Mouse (Mus musculus): Measurements from ENCODE around the gene 1700021F05Rik. TPM values are rescaled to one million over a fixed set of nuclear protein-coding genes. Genes with fewer than 3 reads are reported as not detected.

Gene 1700021F05Rik
- polyA plus RNA-seq, 1 experiment from 2014 or later = 27.5 TPM

DNA sequence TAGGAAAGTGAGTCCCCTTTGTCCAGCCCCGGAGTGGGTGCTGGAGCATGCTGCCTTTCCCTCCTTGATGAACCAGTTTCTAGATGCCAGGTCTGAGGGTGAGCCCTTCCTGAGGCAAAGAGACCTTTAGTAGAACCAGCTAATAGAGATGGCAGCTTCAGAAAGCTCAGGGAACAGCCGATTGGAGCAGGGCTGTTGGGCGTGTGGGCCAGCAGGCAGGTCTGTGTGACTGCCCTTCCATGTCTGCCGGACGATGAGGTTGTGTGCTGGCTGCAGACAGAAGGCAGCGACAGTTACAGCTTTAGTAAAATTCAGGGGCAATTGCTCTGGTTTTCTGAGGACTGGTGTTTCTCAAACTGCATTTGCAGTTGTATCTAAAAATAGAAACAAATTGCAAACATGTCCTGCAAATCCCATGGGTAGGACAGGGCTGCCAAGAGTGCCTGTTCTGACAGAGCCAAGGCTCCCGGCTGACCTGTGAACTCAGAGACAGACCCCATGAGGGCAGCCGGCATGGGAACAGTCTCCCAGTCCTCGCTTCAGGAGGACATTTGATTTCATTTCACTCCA lies 57.3 kb downstream of the 1700021F05Rik start:
- no peak for ATAC-seq (ENCODE audit: insufficient read depth)
- Histone ChIP-seq H3K4me1 (replicated peaks) (peaks cover 63% of the 10 kb centered on the region), H3K9me3 (replicated peaks) (no peaks in the 10 kb centered on the region), H3K4me3 (replicated peaks) (no peak overlapping the region), H3K27ac (replicated peaks) (peak overlapping the region; percentile 58), H3K9ac (no peak overlapping the region), H3K27me3 (peaks cover 4% of the 10 kb centered on the region), H3K4me2 (no peak overlapping the region), H3K36me3 (replicated peaks) (no peaks in the 10 kb centered on the region)
- WGBS (ENCODE audit: insufficient replicate concordance) = 62% methylated on average over 9 of the region's 9 CpGs

DNA sequence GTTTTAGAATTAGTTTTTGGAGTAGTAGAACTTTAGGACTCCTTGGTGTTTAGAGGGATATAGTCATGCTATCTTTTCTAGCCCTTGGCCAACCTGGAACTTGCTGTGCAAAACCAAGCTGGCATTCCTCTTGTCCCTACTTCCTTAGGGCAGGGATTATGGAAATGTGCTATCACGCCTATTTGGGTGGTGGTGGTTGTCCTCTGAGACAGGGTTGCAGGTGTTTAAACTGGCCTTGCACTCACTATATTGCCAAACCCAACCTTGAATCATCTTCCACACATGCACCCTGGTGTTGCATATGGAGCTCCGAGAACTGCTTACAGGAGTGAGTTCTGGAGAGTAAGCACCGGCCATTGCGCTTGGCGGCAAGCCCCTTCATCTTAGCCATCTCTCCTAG lies 58.8 kb downstream of the 1700021F05Rik start:
- Histone ChIP-seq H3K4me1 (replicated peaks) (peaks cover 65% of the 10 kb centered on the region), H3K27ac (replicated peaks) (no peak overlapping the region), H3K9ac (no peak overlapping the region), H3K36me3 (replicated peaks) (no peaks in the 10 kb centered on the region), H3K4me2 (no peak overlapping the region), H3K4me3 (replicated peaks) (no peak overlapping the region), H3K27me3 (peaks cover 18% of the 10 kb centered on the region), H3K9me3 (replicated peaks) (no peaks in the 10 kb centered on the region)
- ATAC-seq (ENCODE audit: insufficient read depth) = no peak
- WGBS (ENCODE audit: insufficient replicate concordance) = 79% methylated on average over 5 of the region's 5 CpGs

DNA sequence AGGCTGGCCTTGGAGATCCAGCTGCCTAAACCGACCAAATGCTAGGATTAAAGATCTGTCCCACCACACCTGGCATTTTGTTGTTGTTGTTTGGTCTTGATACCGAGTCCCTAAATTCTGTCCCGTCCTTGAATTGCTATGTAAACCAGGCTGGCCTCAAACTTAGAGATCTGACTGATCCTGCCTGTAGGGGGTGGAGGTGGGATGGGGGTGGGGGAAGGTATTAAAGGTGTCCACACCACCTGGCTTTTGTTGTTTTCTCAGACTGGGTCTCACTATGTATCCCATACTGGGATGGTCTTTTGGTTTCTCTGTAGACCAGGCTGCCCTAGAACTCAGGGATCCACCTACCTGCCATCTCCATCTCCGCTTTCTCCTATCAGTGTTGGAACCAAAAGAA lies 59.6 kb downstream of the 1700021F05Rik start:
- no peak for ATAC-seq (ENCODE audit: insufficient read depth)
- Histone ChIP-seq H3K36me3 (replicated peaks) (no peaks in the 10 kb centered on the region), H3K27me3 (peaks cover 19% of the 10 kb centered on the region), H3K9me3 (replicated peaks) (no peaks in the 10 kb centered on the region), H3K4me3 (replicated peaks) (no peak overlapping the region), H3K9ac (no peak overlapping the region), H3K4me2 (peak overlapping the region; percentile 98), H3K4me1 (replicated peaks) (peaks cover 63% of the 10 kb centered on the region), H3K27ac (replicated peaks) (no peak overlapping the region)
- WGBS (ENCODE audit: insufficient replicate concordance) = 37% methylated on average over 4 of the region's 4 CpGs

DNA sequence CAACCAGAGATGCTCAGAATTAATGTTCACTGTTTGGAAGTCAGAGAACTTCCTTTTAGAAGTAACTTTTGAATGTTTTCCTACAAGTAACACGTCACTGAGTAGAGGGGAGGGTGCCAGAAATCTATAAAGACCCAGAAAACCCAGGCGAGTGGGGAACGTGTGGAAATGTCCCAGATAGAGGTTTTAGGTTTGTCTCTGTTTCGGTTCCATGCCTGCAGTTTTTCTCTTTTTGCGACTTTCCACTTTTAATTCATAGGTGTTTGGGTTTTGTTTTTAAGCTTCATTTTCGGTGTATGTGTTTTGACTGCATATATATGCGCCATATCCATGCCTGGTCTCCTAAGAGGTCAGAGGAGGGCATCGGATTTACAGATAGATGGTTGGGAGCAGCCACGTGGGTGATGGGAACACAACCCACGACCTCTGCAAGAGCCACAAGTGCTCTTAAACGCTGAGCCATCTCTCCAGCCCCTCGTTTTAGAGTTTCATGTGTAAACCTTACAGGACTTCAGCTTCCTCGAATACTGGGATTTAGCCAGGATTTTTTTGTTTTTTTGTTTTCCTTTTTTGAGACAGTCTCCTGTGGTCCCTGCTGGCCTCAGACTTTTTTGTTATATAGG lies 60.5 kb downstream of the 1700021F05Rik start:
- H3K36me3 ChIP-seq (replicated peaks) = no peaks in the 10 kb centered on the region
- H3K9me3 ChIP-seq (replicated peaks) = no peaks in the 10 kb centered on the region
- peaks cover 61% of the 10 kb centered on the region for H3K4me1 ChIP-seq (replicated peaks)
- peak overlapping the region; percentile 81 for H3K9ac ChIP-seq
- peak overlapping the region; percentile 98 for H3K4me2 ChIP-seq
- WGBS (ENCODE audit: insufficient replicate concordance) = 12% methylated on average over 13 of the region's 13 CpGs
- H3K4me3 ChIP-seq (replicated peaks) = peak overlapping the region; percentile 83
- peaks cover 19% of the 10 kb centered on the region for H3K27me3 ChIP-seq
- peak overlapping the region; percentile 90 for H3K27ac ChIP-seq (replicated peaks)
- no peak for ATAC-seq (ENCODE audit: insufficient read depth)

DNA sequence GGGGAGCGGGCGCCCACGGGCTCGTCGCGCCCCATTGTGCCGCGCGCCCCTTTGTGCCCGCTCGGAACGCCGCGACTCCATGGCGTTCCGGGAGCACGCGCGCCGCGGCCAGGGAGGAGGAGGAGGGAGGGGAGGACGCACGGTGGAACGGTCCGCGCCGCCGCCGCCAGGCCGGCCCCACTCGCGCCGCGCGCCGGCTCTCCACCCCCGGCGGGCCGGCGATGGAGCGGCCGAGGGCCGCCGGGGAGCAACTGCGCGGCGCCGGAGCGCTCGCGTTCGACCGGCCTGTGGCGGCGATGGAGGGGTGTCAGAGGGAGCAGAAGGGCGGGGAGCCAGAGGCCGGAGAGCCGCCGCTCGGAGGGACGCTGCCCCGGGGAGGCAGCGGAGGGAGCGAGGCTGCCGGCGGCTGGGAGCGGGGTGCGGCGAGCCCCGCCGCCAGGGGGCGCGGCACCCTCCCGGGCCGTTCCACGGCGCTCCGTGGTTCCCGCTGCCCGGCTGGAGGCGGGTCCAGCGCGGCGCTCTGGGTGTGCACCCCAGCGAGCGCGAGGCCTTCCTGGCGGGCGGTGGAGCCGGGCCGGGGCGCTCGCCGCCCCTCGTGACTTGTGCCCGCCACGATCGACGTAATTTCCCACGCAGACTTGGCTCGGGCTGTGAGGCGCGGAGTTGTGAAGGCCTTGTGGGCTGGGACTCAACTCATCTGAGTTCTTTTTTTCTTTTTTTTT lies 61.2 kb downstream of the 1700021F05Rik start:
- Histone ChIP-seq H3K4me3 (replicated peaks) (peak overlapping the region; percentile 83), H3K9ac (peak overlapping the region; percentile 81), H3K27me3 (peaks cover 19% of the 10 kb centered on the region), H3K4me2 (peak overlapping the region; percentile 98), H3K27ac (replicated peaks) (peak overlapping the region; percentile 90), H3K4me1 (replicated peaks) (peaks cover 61% of the 10 kb centered on the region), H3K36me3 (replicated peaks) (no peaks in the 10 kb centered on the region), H3K9me3 (replicated peaks) (no peaks in the 10 kb centered on the region)
- WGBS (ENCODE audit: insufficient replicate concordance) = 0% methylated on average over 99 of the region's 103 CpGs
- peak; percentile 87 for ATAC-seq (ENCODE audit: insufficient read depth)

DNA sequence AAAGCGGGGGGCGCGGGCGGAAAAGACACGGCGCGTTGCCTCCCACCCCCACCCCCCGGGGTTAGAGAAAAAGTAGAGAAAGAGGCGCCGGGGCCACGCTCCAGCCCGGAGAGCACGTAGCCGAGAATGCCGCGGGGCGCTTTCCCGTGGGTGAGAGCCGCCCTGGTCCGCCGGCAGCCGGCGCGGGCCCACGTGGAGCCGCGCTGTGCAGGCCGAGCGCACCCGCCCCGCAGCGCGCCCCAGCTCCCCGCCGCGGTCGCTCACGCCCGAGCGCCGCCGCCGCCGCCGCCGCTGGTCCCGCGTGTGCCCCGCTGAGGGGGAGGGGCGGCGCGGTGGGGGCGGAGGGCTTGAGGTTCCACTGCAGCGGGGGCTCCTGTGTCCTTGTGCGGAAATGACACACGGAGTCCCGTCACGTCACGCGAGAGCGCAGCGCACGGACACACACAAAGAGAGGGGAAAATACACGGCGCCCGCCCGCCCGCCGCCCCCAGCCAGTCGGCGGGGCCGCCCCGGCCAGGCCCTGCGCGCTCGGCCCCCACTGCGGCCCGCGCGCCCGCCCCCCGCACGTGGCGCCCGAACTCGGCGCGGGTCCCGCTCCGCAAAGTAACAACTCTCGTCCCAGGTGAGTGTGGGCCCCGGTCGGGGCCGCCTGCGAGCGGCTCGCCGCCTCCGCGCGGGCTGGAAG lies 61.9 kb downstream of the 1700021F05Rik start, which contains the start of gene Bend3:
Bend3 (plus strand) TSS at position 81 of the 685 bp plus-strand sequence.
- no peaks in the 10 kb centered on the region for H3K9me3 ChIP-seq (replicated peaks)
- H3K36me3 ChIP-seq (replicated peaks) = no peaks in the 10 kb centered on the region
- H3K27ac ChIP-seq (replicated peaks) = peak within 1 kb of the TSS; percentile 90
- peak within 1 kb of the TSS; percentile 98 for H3K4me2 ChIP-seq
- peak; percentile 37 for ATAC-seq (ENCODE audit: insufficient read depth)
- H3K4me3 ChIP-seq (replicated peaks) = peak within 1 kb of the TSS; percentile 83
- peak within 1 kb of the TSS; percentile 81 for H3K9ac ChIP-seq
- under 1% methylated on average over 99 of the region's 101 CpGs for WGBS (ENCODE audit: insufficient replicate concordance)
- H3K4me1 ChIP-seq (replicated peaks) = peaks cover 61% of the 10 kb centered on the region
- H3K27me3 ChIP-seq = peaks cover 19% of the 10 kb centered on the region

DNA sequence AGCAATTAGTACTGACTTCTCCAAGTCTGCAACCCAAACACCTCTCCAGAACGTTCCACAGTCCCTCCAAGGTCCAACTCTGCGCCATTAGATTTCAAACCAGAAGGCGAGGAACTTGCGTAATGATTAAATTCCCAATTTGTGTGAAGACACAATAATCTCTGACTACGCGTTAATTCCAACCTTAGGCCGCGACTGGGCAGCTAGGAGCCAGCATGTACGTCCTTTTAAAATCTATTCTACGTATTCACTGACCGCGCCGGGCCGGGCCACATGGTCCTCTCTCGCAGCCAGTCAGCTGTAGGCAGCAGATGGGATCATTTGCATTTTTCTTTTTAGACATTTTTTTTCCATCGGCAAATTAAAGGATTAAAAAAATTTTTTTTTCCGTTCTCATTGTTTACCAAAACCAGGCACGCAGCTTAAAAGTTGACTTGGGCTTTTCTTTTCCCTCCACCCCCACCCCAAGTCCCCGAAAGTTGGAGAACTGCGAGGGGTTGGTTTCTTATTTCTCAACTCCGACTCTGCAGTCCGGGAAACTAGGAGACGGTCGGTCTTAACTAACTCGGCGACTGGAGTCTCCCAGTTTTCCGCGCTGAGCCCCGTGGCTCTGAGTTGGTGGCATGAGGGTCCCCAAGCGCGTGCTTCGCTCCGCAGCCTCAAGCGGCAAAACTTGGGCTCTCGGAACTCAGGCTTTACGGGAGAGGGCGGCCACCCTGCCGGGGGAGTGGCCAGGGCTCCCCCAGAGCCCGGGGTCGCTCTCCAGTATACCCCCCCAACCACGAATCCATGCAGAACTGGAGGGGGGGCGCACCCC lies 62.7 kb downstream of the 1700021F05Rik start:
- Histone ChIP-seq H3K27ac (replicated peaks) (peak overlapping the region; percentile 90), H3K9ac (peak overlapping the region; percentile 81), H3K36me3 (replicated peaks) (no peaks in the 10 kb centered on the region), H3K4me1 (replicated peaks) (peaks cover 54% of the 10 kb centered on the region), H3K4me2 (peak overlapping the region; percentile 98), H3K9me3 (replicated peaks) (no peaks in the 10 kb centered on the region), H3K27me3 (peaks cover 19% of the 10 kb centered on the region), H3K4me3 (replicated peaks) (peak overlapping the region; percentile 83)
- WGBS (ENCODE audit: insufficient replicate concordance) = under 1% methylated on average over 42 of the region's 42 CpGs
- ATAC-seq (ENCODE audit: insufficient read depth) = no peak

DNA sequence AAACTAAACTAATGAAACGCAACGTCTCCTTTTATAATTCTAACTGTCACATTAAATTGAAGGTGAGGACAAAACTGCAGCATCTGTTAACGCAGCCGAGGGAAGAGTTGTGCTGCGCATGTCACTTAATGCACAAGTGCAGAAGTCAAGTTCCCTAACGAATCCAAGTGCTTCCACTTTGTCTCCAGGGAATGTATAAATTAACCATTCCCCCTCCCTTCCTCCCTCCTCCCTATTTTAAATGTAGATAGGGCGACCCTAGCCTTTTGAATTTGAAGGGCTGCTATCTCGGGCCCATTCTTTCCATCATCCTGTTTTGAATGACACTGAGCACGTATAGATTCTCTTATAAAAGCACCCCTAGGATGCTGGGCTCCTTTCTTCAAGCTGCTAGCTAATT lies 63.3 kb downstream of the 1700021F05Rik start:
- WGBS (ENCODE audit: insufficient replicate concordance) = 38% methylated on average over 9 of the region's 9 CpGs
- 0 out of 2 replicates have a peak overlapping the region, but pooled peaks have one; percentile 3 for H3K27ac ChIP-seq (replicated peaks)
- no peaks in the 10 kb centered on the region for H3K36me3 ChIP-seq (replicated peaks)
- peaks cover 53% of the 10 kb centered on the region for H3K4me1 ChIP-seq (replicated peaks)
- peak overlapping the region; percentile 98 for H3K4me2 ChIP-seq
- peaks cover 19% of the 10 kb centered on the region for H3K27me3 ChIP-seq
- H3K9ac ChIP-seq = no peak overlapping the region
- no peaks in the 10 kb centered on the region for H3K9me3 ChIP-seq (replicated peaks)
- peak overlapping the region; percentile 83 for H3K4me3 ChIP-seq (replicated peaks)
- no peak for ATAC-seq (ENCODE audit: insufficient read depth)

DNA sequence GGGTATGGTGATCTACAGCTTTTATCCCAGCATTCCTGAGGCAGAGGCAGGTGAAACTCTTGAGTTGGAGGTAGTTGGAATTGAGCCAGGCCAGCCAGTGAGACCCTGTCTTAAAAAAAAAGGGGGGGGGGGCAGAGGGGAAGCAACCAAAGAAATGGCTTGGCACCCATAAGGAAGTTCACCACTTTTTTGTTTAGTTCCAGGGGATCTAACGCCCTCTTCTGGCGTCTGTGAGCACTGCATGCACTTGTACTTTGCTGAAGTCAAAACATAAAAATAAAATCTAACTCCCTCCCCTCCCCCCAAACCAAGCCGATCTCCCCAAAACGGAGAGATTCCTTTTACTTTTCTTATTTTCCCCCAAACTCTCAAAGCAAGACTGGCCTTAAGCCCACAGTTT lies 65.4 kb downstream of the 1700021F05Rik start:
- H3K4me2 ChIP-seq = no peak overlapping the region
- no peaks in the 10 kb centered on the region for H3K9me3 ChIP-seq (replicated peaks)
- no peak overlapping the region for H3K4me3 ChIP-seq (replicated peaks)
- no peak for ATAC-seq (ENCODE audit: insufficient read depth)
- H3K4me1 ChIP-seq (replicated peaks) = peaks cover 35% of the 10 kb centered on the region
- peaks cover 19% of the 10 kb centered on the region for H3K27me3 ChIP-seq
- no peaks in the 10 kb centered on the region for H3K36me3 ChIP-seq (replicated peaks)
- WGBS (ENCODE audit: insufficient replicate concordance) = 17% methylated on average over 4 of the region's 4 CpGs
- H3K27ac ChIP-seq (replicated peaks) = no peak overlapping the region
- H3K9ac ChIP-seq = no peak overlapping the region
